Mouse (Mus musculus) intestine, embryonic 15.5 days (tissue): ENCODE results near the gene 4933424G06Rik. TPM values are rescaled to one million over a fixed set of nuclear protein-coding genes. Genes with fewer than 3 reads are reported as not detected.

ENCODE experiments used
- polyA plus RNA-seq: library from polyadenylated mRNA; unstranded; fragments of >200 nt; fragmentation: Nextera tagmentation; extraction: Ambion mirVana; gene quantifications from 2 replicates; pipeline ENCODE4 v1.2.1, GENCODE M21; 2015

The 4933424G06Rik gene
- polyA plus RNA-seq, 1 experiment from 2014 or later, result 0.34 TPM

Other genes starting within 250 kb of the 4933424G06Rik start
- 35.7 and 36.9 TPM in 2 replicates for gene Cnnm4, start 238.5 kb upstream of the 4933424G06Rik start, polyA plus RNA-seq
- 2.9 and 3.4 TPM in 2 replicates for gene Cnnm3, start 198.3 kb upstream of the 4933424G06Rik start, polyA plus RNA-seq
- 12.7 and 14.7 TPM in 2 replicates for gene Ankrd23, start 173.3 kb upstream of the 4933424G06Rik start, polyA plus RNA-seq
- 0.20 TPM in 1 of 2 replicates, not detected in the other for gene Gm42417, start 170.7 kb upstream of the 4933424G06Rik start, polyA plus RNA-seq
- 21.2 and 23.8 TPM in 2 replicates for gene Ankrd39, start 162.7 kb upstream of the 4933424G06Rik start, polyA plus RNA-seq
- 10.6 and 11.6 TPM in 2 replicates for gene Sema4c, start 151.8 kb upstream of the 4933424G06Rik start, polyA plus RNA-seq
- 0.25 and 0.59 TPM in 2 replicates for gene Fam178b, start 27.0 kb upstream of the 4933424G06Rik start, polyA plus RNA-seq
- gene Cox5b, start 18.7 kb upstream of the 4933424G06Rik start, polyA plus RNA-seq, result 832 and 903 TPM in 2 replicates
- 90.3 and 92.0 TPM in 2 replicates for gene Actr1b, start 4.3 kb downstream of the 4933424G06Rik start, polyA plus RNA-seq
- 0.48 and 0.52 TPM in 2 replicates for gene Zap70, start 51.6 kb downstream of the 4933424G06Rik start, polyA plus RNA-seq
- 13.3 and 13.7 TPM in 2 replicates for gene Tmem131, start 233.5 kb downstream of the 4933424G06Rik start, polyA plus RNA-seq